Mouse (Mus musculus): ENCODE data around the gene Dnajc6.

Gene Dnajc6

DNA sequence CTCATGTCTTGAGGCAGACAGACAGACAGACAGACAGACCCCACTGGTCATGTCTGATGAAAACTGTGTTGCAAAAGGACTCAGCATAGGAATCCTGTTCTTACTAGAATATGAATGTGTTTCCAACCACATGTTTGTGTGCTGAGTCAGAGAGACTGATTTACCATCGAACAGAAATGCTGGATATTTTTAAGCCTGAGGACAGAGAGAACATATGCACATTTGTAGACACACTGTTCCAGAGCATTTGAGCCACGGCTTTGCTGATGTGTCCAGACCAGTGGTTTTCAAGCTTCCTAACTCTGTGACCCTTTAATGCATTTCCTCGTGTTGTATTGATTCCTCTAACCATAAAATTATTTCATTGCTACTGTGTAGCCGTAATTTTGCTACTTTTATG lies 146.8 kb downstream of the Dnajc6 start:
- DNase-seq (ENCODE audit: low spot score) = no peak

DNA sequence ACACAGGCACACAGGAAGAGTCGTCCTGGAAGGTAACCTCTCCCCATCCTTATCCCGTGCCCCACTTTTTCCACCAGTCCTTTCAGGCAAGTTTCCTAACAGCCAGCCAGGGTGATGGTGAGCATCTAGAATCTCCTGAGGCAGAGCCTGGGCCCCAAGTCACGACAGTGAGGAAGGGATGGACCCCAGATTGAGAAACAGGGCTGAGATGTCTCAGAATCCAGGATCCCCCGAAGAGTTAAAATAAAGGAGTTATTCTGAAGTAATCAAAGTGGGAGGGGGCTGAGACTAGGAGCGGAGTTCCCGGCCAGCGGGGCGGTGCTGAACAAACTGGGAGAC lies 150.4 kb downstream of the Dnajc6 start:
- no peak for DNase-seq (ENCODE audit: low spot score)

DNA sequence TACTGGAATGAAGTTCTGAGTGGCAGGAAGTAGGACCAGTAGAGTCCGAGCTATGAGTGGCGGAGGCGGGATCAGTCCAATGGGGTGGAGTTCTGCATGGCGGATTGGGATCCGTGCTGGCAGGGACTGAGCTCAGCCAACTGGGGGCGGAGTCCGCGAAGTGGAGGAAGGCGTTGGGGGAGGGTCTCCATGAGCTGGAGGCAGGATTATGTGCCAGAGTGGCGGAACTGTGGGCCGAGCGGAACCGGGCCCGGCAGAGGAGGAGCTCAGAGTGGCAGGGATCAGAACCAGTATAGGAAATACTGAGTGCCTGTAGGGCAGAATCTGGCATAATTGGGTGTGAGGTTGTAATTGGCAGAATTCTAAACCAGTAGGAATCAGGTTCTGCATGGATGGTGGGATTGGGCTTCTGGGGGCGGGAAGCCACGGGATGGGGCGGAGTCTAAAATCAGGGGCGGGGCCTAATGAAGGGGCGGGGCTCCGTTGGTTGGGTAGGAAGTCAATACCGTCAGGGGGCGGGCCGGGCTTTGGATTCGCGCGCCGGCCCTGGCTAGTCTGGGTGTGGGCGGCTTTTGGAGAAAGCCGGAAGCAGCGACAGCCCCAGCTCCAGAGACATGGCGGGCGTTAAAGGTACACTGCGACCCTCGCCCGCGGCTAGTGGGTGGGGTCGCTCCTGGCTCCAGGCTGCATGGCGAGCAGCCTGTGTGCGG lies 150.9 kb downstream of the Dnajc6 start, which contains the start of gene Leprot:
Gene Leprot (plus strand): TSS at position 523 of the 710 bp plus-strand sequence.
- peak; percentile 99 for DNase-seq (ENCODE audit: low spot score)

DNA sequence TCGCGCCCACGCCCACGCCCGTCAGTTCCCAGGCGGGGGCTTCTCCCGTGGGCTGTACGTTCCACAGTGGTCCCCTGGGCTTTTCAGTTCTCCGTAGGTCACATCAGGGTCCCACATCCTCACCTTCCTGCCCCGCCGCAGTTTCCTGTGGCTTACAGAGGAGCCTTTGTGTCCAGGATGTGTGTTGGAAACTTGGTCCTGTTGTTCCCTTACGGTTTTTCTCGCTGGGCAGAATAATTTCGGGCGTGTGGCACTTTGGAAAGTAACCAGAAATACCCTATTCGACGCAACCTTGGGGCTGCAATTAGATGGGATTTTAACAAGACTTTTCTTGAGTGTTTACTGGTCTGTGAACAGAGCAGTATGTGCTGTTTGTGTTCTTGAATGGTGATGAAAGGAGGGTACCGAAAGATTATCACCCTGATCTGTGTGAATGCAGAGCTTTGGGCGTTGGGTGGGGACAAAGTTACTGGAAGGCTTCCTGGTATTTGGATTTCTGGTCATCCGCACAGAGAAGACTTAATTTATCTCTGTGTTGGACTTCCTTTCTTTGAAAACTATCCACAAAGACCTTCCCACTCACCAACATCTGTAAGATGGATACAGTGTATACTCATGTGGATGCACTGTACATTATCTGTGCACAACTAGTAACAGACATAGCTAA lies 151.7 kb downstream of the Dnajc6 start:
- DNase-seq (ENCODE audit: low spot score) = no peak

DNA sequence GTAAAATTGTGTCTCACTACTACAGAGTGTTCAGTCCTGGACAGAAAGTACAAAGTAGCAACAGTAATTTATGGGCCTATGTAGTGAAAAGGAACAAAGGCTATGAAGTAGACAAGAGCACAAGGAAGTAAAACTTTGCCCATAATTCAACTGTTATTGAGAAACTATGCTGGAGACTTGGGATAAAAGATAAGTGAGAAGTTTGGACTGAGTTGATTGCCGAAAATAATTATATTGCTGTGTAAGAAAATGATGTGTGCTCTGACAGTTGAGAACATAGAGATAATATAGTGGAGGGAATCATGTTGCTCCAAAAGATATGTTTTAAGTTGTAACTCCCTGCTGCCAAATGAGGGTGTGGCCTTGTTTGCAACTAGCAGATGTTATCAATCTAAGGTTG lies 152.3 kb downstream of the Dnajc6 start:
- no peak for DNase-seq (ENCODE audit: low spot score)

DNA sequence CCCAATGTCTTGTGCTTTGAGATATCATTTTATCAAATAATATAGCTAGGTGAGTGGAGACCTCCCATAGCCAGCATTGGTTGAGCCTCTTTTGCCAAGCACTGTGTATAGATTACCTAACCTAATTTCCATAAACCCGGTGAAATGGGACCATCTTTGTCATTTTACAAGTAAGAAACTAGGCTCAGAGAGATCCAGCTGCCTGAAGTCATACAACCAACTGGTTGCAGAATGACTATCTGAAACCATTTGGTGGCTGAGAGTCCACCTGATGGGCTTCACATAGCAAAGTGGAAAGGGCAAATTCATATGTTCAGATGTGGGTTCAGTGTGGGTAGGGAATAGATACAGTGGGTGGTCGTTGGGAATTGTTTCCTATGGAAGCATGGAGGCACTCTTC lies 154.5 kb downstream of the Dnajc6 start:
- no peak for DNase-seq (ENCODE audit: low spot score)

DNA sequence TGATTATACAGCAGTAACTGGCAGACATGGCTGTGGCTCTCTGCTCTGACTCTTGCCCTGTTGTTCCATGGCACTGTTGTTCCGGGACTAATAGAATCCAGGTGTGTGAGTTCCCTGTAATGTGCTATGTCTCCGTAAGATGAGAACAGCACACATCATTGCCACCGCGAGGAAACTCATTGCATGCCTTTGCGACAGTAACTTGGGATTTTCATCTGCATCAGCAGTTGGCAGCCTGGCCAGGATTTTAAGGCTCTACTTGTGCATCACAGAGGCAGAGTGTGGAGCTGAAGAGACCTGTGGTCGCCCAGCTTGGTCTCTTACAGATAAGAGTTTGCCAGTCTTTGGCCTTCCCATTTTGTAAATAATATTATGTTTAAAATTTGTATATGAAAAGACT lies 157.8 kb downstream of the Dnajc6 start:
- no peak for DNase-seq (ENCODE audit: low spot score)

DNA sequence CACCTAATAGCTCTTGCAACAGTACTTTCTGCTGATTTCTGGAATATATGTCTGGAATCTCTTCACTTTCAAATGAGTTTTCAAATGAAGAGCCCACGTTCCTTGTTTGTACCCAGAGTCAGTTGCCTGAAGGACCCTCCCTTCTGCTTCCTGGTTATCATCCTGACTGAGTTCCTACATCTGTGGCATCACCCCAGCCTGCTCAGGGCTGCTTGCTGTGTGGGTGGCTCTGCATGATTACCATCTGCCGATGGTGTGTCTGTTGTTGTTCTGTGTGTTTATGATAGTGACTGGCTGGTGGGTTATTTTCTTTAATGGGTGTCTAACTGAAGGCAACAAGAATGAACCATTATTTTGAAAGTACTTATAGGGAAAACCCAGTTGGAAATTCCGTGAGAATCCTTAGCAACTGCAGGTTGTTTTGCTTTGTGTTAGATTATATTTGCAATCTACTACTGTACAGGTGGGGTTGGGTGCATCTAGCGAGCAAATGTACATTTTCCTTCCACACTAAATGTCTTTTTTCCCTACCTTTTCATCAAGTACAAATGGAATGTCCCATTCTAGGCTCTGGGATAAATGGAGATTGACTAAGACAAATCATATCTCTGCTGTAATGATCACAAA lies 158.5 kb downstream of the Dnajc6 start:
- DNase-seq (ENCODE audit: low spot score) = no peak

DNA sequence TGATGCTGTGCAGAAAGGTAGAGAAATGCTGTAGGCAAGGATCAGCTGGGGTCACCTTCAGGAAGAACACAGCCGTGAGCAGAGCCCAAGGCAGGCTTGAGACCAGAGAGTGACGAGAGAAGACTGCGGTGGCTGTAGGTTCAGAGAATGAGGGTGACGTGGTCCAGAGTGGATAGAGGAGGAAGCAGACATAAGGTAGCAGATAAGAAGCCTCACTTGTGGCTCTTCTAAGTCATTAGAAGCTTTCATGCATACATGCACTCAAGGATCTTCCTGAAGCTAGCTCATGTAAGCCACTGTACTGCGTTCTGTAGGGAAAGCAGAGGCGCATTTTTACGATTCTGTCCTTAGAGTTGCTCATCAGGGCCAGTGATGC lies 159.0 kb downstream of the Dnajc6 start:
- DNase-seq (ENCODE audit: low spot score) = no peak

DNA sequence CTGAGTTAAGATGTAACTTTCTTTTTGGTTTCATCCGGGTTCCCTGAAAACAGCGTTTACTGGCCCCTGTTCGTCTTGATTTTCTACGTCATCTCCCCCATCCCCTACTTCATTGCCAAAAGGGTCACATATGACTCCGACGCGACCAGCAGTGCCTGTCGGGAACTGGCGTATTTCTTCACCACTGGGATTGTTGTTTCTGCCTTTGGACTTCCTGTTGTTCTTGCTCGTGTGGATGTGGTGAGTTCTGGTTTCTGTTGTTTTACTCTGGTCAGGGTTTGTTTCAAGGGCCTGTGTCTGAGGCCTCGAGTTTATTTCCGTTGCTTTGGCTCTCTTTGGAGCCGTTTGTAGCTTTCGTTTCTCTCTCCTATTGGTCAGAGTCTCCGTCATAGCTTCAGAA lies 159.6 kb downstream of the Dnajc6 start:
- DNase-seq (ENCODE audit: low spot score) = no peak

DNA sequence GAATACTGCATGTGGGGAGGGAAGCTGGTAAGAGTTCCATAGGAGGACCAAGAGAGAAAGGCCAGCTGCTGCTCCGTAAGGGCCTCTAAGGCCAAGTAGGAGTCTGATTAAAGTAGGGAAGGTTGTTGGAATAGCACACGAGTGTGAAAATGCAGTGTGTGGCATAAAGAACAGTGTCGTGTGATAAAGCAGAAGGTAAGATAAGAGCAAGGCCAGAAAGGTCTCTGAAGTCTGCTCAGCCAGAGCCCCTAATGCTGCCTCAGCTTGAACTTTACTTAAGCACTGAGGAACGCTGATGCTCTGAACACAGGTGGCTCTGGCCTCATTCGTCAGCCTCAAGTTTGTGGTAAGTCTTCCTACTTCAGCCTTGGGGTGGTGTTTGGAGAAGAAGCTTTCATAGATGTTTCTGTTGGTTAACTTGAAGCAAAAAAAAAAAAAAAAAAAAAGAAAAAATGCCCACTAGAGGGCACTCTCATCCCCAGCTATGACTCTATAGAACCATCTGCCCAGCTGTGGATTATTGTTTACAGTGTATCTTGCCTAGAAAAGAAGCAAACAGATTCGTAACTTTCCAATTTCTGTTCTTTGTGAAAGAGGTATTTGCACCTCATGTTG lies 160.6 kb downstream of the Dnajc6 start:
- no peak for DNase-seq (ENCODE audit: low spot score)

DNA sequence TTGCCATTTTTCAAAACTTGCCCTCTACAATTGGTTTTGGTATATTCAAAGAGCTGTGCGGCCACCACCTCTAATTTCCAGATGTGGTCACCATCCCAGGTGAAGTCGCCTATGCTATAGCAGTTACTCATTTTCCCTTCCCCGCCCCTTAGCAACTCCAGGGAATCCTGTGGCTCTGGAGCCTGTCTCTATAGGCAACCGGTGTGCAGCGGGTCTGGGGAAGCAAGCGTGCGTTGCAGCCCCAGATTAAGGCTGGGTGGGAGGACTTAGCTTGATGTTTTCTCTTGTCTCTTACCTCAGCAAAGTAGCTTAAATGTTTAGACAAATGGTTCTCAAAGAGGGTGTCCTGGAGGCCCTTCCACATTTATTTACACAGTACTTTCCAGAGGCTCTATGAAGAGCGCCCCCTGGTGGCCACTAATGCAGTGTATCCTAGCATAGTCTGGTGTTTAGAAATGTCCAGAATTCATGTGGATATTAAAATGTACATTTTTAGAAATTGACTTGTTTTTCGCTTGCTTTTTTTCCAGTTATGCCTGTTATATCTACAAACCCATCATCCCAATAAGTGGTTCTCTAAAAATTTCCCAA lies 167.8 kb downstream of the Dnajc6 start:
- peak; percentile 77 for DNase-seq (ENCODE audit: low spot score)

DNA sequence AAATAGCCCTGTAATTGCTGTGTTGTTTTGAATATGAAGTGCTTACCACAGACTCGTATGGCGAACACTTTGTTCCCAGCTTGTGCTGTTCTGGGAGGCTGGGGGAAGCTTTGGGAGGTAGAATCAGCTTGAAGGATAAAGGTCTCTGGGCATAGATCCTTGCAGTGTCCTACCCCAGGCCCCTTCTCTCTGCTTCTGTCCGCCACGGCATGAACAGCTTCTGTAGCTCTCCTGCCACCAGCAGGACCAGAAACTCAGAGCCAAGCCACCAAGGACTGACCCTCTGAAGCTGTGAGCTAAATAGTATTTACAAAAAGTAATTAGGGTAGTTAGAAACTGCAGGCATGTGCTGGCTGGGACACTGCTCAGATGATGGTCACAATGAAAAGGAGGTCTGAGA lies 168.3 kb downstream of the Dnajc6 start:
- no peak for DNase-seq (ENCODE audit: low spot score)

DNA sequence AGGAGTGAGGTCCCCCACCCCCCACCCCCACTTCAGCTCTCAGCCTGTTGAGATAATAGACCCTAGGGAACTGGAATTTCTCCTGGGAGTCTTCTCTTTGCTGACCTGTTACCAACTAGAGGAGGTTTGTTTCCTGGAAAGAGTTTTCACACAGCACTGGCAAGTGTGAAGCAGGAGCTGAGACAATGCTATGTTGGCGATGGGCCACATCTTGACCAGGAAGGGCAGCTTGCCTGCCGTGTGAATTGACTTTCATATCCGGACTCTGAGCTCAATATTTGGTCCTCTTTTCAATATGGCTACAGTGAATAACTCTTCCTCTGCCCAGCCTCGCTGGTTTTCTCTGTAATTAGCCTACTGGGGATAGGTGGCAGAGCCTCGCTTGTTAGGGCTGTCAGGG lies 172.7 kb downstream of the Dnajc6 start:
- no peak for DNase-seq (ENCODE audit: low spot score)

DNA sequence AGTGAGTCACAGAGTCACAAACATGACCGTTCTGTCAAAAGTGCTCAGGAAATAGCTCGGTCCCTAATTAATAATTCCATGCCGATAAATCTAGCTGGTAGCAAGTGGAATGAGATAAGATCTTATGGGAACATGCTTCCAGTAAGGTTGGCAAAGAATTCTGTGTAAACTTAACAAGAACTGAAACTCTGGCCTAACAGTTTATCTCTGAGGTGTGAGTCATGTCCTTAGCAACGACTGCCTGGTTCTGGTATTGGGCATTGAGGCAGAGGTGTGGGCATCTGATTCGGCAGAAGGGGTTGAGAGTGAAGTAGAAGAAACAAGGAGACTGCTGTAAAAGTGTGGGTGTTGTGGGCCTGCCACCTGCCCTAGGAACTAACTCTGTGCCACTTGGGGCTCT lies 173.4 kb downstream of the Dnajc6 start:
- DNase-seq (ENCODE audit: low spot score) = no peak

DNA sequence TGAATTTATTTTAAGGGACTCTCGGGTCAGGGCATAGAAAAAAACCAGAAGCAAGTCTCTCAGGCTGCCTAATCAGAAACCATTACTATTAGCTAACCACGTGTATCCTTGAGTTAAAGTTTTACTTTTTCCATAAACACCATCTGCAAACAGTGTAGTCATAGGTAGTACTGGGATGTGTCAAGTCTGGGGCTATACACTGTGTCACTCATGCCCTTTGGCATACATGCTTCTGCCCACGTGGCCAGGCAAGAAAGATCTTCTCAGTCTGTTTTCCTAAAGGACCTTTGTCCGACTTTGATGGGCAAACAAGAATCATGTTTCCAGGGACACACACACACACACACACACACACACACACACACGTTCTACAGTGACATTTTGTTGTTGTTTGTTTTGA lies 178.3 kb downstream of the Dnajc6 start:
- no peak for DNase-seq (ENCODE audit: low spot score)

DNA sequence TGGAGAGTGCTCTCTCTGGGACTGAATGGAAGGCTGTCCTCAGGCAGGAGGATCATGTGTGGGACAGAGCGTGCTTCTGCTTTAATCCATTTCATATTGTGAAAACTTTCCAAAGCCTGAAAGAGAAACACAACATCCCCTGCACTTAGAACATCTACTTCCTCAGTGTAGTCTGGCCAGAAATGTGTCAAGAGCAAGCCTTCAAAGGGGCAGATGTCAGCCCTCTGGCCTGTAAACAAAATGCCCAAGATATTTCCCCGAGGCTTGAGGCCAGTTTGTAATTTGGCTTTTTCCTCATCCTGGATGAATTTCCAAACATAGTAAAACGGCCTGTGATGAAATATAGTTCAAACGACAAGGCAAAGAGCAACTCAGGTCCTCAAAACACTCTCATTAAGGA lies 179.3 kb downstream of the Dnajc6 start:
- no peak for DNase-seq (ENCODE audit: low spot score)

DNA sequence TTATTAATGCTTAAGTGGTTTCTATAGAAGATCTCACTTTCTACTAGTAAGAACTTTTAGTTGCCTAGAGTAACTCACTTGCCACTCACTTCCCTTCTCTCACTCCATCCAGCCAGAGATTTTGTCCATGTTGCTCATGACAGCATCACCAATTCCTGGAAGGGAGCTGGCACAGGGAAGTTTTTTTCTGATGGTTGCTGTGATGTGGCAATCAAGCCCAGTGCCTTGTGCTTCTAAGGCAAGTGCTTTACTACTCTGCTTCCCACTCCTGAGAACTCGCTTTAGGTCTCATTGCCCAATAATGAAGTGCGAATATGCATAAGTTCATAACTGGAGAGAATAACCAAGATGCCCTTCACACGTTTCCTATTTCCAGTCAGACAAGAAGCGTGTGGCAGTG lies 186.2 kb downstream of the Dnajc6 start:
- DNase-seq (ENCODE audit: low spot score) = no peak

DNA sequence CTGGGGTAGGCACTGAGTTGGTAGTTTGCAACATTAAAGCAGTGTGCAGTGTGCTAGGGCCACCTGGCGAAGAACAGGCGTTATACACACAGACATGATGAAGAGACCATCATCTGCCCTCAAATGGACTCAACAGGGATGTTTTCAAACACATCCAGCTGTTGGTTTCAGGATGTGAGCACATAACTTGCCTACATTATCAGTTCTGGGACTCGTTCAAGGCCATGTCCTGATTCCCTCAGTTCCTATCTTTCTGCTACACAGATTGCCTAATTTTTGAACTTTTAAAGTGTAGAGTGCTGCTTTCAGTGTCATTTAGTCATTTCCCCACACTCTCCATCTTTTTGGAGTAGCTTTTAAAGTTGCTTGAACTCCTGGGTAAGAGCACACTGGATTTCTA lies 186.6 kb downstream of the Dnajc6 start:
- no peak for DNase-seq (ENCODE audit: low spot score)

DNA sequence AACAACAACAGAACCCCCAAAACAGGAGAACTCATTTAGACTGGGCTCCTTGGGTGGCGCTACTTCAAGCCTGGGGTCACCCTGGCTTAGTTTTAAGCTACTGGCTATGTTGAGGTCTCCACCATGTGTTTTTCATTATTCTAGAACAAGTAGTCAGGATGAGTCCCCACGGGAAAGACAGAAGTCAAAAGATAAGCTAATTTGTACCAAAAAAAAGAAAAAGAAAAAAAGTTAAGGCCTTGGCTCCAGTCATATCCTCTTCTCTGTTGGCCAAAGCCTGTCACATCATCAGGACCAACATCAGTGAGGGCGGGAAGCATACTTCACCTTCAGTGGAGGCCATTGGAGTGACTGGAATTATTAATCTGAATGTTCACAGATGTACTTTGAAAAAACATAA lies 188.4 kb downstream of the Dnajc6 start:
- DNase-seq (ENCODE audit: low spot score) = no peak

DNA sequence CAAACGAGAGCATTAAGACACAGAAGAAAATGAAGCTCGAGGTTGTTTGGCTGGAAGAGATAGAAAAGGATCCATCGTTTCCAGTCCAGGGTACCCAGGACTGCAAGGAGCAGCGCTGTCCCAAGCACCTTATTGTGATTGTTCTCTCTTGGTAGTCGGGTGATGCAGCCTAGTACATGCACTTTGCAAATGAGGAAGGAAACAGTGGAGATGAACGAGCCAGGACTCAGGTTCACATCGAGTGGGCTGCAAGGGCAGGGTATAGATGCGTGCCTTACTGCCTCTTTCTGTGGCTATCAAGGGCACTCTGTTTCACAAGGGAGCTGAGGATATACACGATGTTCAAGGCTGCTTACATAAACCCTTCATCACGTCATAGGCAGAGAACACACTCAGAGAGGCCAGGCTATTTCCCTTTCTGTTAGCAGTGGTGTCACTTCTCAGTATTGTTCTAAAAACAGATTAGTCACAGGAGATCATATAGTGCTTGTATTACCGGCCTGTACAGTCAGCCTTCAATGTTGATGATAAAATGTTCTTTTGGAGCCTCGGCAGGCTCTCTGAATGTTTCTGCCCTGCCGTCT lies 189.9 kb downstream of the Dnajc6 start:
- no peak for DNase-seq (ENCODE audit: low spot score)

DNA sequence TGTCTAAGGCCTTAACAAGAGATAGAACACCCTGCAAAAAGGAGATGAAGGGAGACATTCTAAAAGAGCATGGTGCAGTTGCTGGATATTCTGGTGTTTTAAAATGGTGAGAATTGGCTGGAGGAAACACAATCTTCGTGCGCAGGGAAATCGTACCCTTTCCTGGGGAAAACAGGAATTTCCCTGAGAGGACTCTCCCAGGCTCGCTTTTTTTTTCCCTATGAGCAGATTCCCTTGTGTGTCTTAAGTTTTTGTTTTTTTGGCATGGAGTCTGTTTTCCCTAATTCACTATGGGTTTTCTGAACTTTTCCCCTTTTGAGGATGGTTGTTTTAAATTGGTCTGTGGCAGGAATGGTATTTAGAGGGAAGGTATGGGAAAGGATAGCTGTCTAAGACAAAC lies 192.8 kb downstream of the Dnajc6 start:
- DNase-seq (ENCODE audit: low spot score) = no peak

DNA sequence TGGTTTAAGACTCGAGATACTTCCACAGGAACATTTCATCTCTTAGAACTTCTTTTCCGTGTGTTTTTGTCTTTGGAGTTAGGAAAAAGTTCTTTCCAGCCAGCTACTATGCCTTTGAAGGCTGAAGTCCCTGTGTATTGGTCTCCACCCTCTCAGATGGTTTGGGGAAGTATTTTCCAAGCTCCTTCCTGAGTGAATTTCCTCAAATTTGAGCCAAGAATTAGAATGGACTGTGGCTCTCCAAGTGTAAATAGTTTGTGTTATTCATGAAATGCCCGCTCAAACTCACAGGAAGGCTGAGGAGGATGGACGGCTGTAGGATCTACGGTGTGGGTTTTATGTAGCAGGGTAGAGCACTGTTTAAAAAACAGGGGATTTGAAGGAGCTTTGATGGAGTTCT lies 193.2 kb downstream of the Dnajc6 start:
- DNase-seq (ENCODE audit: low spot score) = no peak

All from testis, postnatal 10 days (tissue).